Mouse (Mus musculus) liver, embryonic 15.5 days (tissue): ENCODE measurements around the gene Sema3c. TPM values are rescaled to one million over a fixed set of nuclear protein-coding genes. Genes with fewer than 3 reads are reported as not detected.

Experiments
- ATAC-seq: fragments of 200-750 bp; cut with Nextera tagmentation; 2 replicates; pipeline ENCODE4 v1.8.0; 2017; ENCODE audit warnings: moderate number of reproducible peaks, mild to moderate bottlenecking, moderate library complexity; ENCODE audit not compliant: insufficient read depth
- H3K27ac ChIP-seq: fragments of 300-500 bp; sonication (generic); replicated peaks from 2 replicates; pipeline ENCODE4 v1.5.1; 2015; ENCODE audit warnings: mild to moderate bottlenecking, inconsistent platforms
- H3K27me3 ChIP-seq: fragments of 300-500 bp; sonication (generic); 2 replicates; pipeline ENCODE4 v1.6.1; 2015; ENCODE audit warnings: mild to moderate bottlenecking, inconsistent platforms
- H3K36me3 ChIP-seq: fragments of 300-500 bp; sonication (generic); replicated peaks from 2 replicates; pipeline ENCODE4 v1.6.1; 2015; ENCODE audit warnings: moderate library complexity, mild to moderate bottlenecking, inconsistent platforms
- H3K4me1 ChIP-seq: fragments of 300-500 bp; sonication (generic); replicated peaks from 2 replicates; pipeline ENCODE4 v1.6.1; 2015; ENCODE audit warnings: inconsistent platforms
- H3K4me2 ChIP-seq: fragments of 300-500 bp; sonication (generic); 2 replicates; pipeline ENCODE4 v1.6.1; 2015; ENCODE audit warnings: moderate library complexity, mild to moderate bottlenecking, inconsistent platforms
- H3K4me3 ChIP-seq: fragments of 300-500 bp; sonication (generic); replicated peaks from 2 replicates; pipeline ENCODE4 v1.5.1; 2015; ENCODE audit warnings: mild to moderate bottlenecking, inconsistent platforms
- H3K9ac ChIP-seq: fragments of 300-500 bp; sonication (generic); 2 replicates; pipeline ENCODE4 v1.6.1; 2015; ENCODE audit warnings: moderate library complexity, mild to moderate bottlenecking, inconsistent platforms
- H3K9me3 ChIP-seq: fragments of 300-500 bp; sonication (generic); replicated peaks from 2 replicates; pipeline ENCODE4 v1.6.1; 2016; ENCODE audit warnings: inconsistent platforms
- WGBS: fragments of 180-500 bp; shearing (Covaris S2); methylation state at CpG from one replicate; pipeline ENCODE4 v1.1.7; 2015; ENCODE audit warnings: mixed read lengths; ENCODE audit not compliant: insufficient replicate concordance; 5-methylcytosine and 5-hydroxymethylcytosine counted together
- polyA plus RNA-seq: library from polyadenylated mRNA; unstranded; fragments of >200 nt; fragmentation: Nextera tagmentation; extraction: Ambion mirVana; gene quantifications from 2 replicates; pipeline ENCODE4 v1.2.1, GENCODE M21; 2015

The Sema3c gene
- polyA plus RNA-seq, 1 experiment from 2014 or later, result 0.62 TPM

GRCm38 (mm10) chr5:17720011-17720410, 145.9 kb downstream of the Sema3c start:
- Histone ChIP-seq H3K36me3 (no peaks in the 10 kb centered on the region), H3K27me3 (no peaks in the 10 kb centered on the region), H3K4me2 (no peak overlapping the region), H3K4me1 (no peaks in the 10 kb centered on the region), H3K9me3 (no peaks in the 10 kb centered on the region), H3K27ac (no peak overlapping the region), H3K9ac (no peak overlapping the region), H3K4me3 (no peak overlapping the region)
- no peak for ATAC-seq
- 59% methylated on average over 4 of the region's 4 CpGs for WGBS

DNA sequence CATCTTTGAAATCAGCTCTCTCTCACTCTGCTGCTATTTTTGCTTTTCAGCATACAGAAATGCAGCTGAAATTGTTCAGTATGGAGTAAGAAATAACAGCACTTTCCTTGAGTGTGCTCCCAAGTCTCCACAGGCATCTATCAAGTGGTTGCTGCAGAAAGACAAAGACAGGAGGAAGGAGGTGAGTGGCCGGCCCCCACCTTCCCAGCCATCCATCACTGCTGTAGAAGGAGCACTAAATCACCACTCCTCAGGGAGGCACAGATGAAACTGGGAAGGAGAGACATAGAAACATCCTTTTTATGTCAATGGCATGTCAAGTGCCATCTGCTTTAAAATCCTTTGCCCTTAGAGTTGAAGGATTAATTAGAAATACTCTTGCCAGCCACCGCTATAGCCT, 149.9 kb downstream of the Sema3c start:
- Histone ChIP-seq H3K9ac (no peak overlapping the region), H3K36me3 (no peaks in the 10 kb centered on the region), H3K27ac (no peak overlapping the region), H3K9me3 (no peaks in the 10 kb centered on the region), H3K4me1 (no peaks in the 10 kb centered on the region), H3K27me3 (no peaks in the 10 kb centered on the region), H3K4me2 (no peak overlapping the region), H3K4me3 (no peak overlapping the region)
- WGBS, result 42% methylated on average over 2 of the region's 2 CpGs
- ATAC-seq, result no peak

GRCm38 (mm10) chr5:17728047-17728446, 154.0 kb downstream of the Sema3c start:
- Histone ChIP-seq H3K36me3 (no peaks in the 10 kb centered on the region), H3K4me2 (no peak overlapping the region), H3K27me3 (no peaks in the 10 kb centered on the region), H3K4me3 (no peak overlapping the region), H3K9me3 (no peaks in the 10 kb centered on the region), H3K4me1 (no peaks in the 10 kb centered on the region), H3K27ac (no peak overlapping the region), H3K9ac (no peak overlapping the region)
- no peak for ATAC-seq
- 57% methylated on average over 5 of the region's 5 CpGs for WGBS

DNA sequence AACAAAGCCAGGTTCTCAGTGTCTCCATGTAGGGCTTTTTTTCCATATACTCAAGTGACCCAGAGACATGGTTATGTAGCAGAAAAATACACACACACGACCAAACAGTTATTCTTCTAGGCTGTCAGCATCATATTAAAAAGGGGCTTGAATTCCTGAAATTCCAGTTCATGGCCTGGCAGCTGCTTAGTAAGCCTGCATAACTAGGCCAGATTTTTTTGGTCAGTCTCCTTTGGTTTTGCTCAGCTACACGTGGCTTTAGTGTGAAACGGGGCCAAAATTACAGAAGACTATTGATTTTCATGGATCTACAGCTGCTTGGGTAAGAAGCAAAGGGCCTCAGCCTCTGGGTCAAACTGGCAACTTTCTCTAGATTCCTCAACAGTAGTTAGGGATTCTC, 165.7 kb downstream of the Sema3c start:
- Histone ChIP-seq H3K4me3 (no peak overlapping the region), H3K4me2 (no peak overlapping the region), H3K9me3 (no peaks in the 10 kb centered on the region), H3K36me3 (no peaks in the 10 kb centered on the region), H3K9ac (no peak overlapping the region), H3K4me1 (no peaks in the 10 kb centered on the region), H3K27me3 (no peaks in the 10 kb centered on the region), H3K27ac (no peak overlapping the region)
- WGBS, result 54% methylated on average over 3 of the region's 3 CpGs
- no peak for ATAC-seq

DNA sequence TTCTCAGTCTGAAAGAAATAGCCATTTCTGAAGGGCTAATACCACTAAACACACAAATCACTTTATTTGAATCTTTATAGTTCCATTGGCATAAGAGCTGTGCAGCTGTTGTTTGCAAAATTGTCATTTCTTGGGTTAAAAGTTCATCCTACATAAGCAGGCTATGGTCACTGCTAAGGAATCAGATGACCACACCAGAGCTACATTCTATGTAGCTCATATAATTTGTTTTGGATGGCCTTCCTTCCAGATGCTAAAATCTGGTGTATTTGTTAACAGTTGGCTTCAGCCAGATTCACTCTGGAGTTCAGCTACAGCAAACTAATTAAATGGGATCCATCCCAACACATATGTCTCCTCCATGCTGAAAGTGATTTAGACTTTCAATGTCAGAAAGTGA, 172.4 kb downstream of the Sema3c start:
- H3K4me2 ChIP-seq, result no peak overlapping the region
- H3K9me3 ChIP-seq, result no peaks in the 10 kb centered on the region
- no peak overlapping the region for H3K9ac ChIP-seq
- H3K4me3 ChIP-seq, result no peak overlapping the region
- no peaks in the 10 kb centered on the region for H3K27me3 ChIP-seq
- no peaks in the 10 kb centered on the region for H3K4me1 ChIP-seq
- no peak overlapping the region for H3K27ac ChIP-seq
- ATAC-seq, result no peak
- no peaks in the 10 kb centered on the region for H3K36me3 ChIP-seq

DNA sequence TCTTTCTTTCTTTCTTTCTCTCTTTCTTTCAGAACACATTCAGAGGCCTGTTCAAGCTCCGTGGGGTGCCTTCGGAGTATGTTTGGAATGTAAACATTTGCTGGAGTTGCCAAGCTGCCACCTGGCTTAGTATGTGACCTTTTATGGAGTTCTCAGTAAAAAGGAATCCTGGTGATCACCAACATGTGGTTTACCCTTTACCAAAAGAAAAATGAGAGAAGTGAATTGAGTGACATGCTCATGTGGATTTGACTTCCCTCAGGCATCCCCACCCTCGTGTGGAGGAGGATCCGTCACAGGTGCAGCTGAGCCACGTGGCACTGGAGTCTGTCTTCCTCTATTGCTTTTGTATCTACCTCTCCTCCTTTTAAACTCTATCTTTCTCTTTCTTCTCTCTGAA, 173.1 kb downstream of the Sema3c start:
- no peak for ATAC-seq
- H3K27me3 ChIP-seq, result no peaks in the 10 kb centered on the region
- H3K4me2 ChIP-seq, result no peak overlapping the region
- H3K4me3 ChIP-seq, result no peak overlapping the region
- H3K9me3 ChIP-seq, result no peaks in the 10 kb centered on the region
- no peak overlapping the region for H3K27ac ChIP-seq
- H3K9ac ChIP-seq, result no peak overlapping the region
- H3K36me3 ChIP-seq, result no peaks in the 10 kb centered on the region
- WGBS, result 45% methylated on average over 5 of the region's 5 CpGs
- no peaks in the 10 kb centered on the region for H3K4me1 ChIP-seq

GRCm38 (mm10) chr5:17748293-17748692, 174.2 kb downstream of the Sema3c start:
- H3K9me3 ChIP-seq, result no peaks in the 10 kb centered on the region
- H3K9ac ChIP-seq, result no peak overlapping the region
- no peak overlapping the region for H3K4me3 ChIP-seq
- H3K27me3 ChIP-seq, result no peaks in the 10 kb centered on the region
- H3K27ac ChIP-seq, result no peak overlapping the region
- no peak for ATAC-seq
- H3K36me3 ChIP-seq, result no peaks in the 10 kb centered on the region
- WGBS, result 50% methylated on average over 3 of the region's 3 CpGs
- H3K4me2 ChIP-seq, result no peak overlapping the region
- H3K4me1 ChIP-seq, result no peaks in the 10 kb centered on the region

DNA sequence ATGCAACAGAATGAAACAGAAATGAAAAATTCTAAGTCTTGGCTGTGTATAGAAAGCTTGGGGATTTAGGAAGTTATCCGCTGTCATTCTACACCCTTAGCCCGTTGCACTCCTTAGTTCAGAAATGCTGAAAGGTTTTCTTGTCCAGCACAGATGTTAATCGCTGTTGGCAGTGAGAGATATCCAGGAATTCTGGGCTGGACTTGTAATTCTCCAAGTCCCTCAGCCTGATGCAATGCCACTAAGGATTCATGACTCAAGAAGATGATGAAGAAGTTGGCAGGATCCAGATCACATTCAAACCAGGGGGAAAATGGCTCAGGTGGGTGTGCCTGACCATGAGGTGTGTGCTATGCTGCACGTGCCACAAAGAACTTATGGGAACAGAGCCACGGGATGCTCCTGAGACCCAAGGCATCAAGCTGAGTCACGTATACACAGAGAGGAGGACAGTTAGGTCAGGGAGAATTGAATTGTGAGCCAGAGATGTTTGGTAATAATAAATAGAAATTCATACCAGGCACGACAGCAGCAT, 179.5 kb downstream of the Sema3c start:
- Histone ChIP-seq H3K27me3 (no peaks in the 10 kb centered on the region), H3K36me3 (no peaks in the 10 kb centered on the region), H3K4me2 (no peak overlapping the region), H3K27ac (no peak overlapping the region), H3K4me3 (no peak overlapping the region), H3K4me1 (no peaks in the 10 kb centered on the region), H3K9me3 (no peaks in the 10 kb centered on the region), H3K9ac (no peak overlapping the region)
- 66% methylated on average over 7 of the region's 7 CpGs for WGBS
- ATAC-seq, result no peak

- H3K9me3 ChIP-seq, result no peaks in the 10 kb centered on the region
- H3K27ac ChIP-seq, result no peak overlapping the region
- 47% methylated on average over 4 of the region's 4 CpGs for WGBS
- no peak overlapping the region for H3K4me2 ChIP-seq
- no peaks in the 10 kb centered on the region for H3K36me3 ChIP-seq
- no peaks in the 10 kb centered on the region for H3K4me1 ChIP-seq
- H3K4me3 ChIP-seq, result no peak overlapping the region
- no peak for ATAC-seq
- H3K9ac ChIP-seq, result no peak overlapping the region
- H3K27me3 ChIP-seq, result no peaks in the 10 kb centered on the region
Observed at GRCm38 (mm10) chr5:17766006-17766677, 192.1 kb downstream of the Sema3c start.

GRCm38 (mm10) chr5:17770328-17770727, 196.2 kb downstream of the Sema3c start:
- Histone ChIP-seq H3K9me3 (no peaks in the 10 kb centered on the region), H3K27me3 (no peaks in the 10 kb centered on the region), H3K36me3 (no peaks in the 10 kb centered on the region), H3K4me1 (no peaks in the 10 kb centered on the region), H3K9ac (no peak overlapping the region), H3K4me2 (no peak overlapping the region), H3K4me3 (no peak overlapping the region), H3K27ac (no peak overlapping the region)
- no peak for ATAC-seq
- WGBS, result 59% methylated on average over 2 of the region's 2 CpGs

DNA sequence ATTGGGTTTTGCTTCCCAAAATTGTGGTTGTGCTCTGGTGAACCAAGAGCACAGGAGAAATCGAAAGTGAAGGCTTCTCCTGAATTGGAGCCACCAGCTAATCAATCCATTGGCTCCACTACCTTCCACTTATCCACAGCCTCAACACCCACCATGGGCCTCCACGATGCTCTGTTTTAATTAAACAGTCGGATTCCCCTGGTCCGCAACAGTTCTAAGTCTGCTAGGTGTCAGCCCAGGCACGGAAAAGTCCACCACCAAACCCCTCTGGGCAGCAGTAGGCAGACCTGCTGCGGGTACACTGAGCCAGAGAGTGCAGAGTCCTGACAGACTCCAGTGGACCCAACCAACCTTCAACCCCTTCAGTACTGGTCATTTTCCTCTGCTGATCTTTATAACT, 202.5 kb downstream of the Sema3c start:
- Histone ChIP-seq H3K36me3 (no peaks in the 10 kb centered on the region), H3K27me3 (no peaks in the 10 kb centered on the region), H3K4me3 (no peak overlapping the region), H3K9ac (no peak overlapping the region), H3K27ac (no peak overlapping the region), H3K4me1 (no peaks in the 10 kb centered on the region), H3K4me2 (no peak overlapping the region), H3K9me3 (no peaks in the 10 kb centered on the region)
- WGBS, result 65% methylated on average over 6 of the region's 6 CpGs
- no peak for ATAC-seq
